In genomic region chr8:10924001-10924490, GRCm38 (mm10) we compare ENCODE assay signal across 8 mouse cellular contexts.
DNase-seq lines count a peak whose midpoint lies in the region; ATAC-seq lines count a peak whose summit lies in the region.
"Had no signal": no experiment of that assay in that cellular context is flagged by ENCODE, and none has a peak within 500 bp of the region (broad histone marks: within the 10 kb centered on the region; RNA-seq: fewer than 3 reads in every experiment).

No protein-coding gene starts in this region.

- no peaks in the 10 kb centered on the region for H3K36me3 ChIP-seq in lung, embryonic 16.5 days (ENCODE audit: control insufficient read depth, insufficient read depth, low read length)
- H3K36me3 ChIP-seq in forebrain, embryonic 11.5 days (ENCODE audit: control insufficient read depth, insufficient read depth, low read length) = no peaks in the 10 kb centered on the region
- no peaks in the 10 kb centered on the region for H3K36me3 ChIP-seq in limb, embryonic 12.5 days
- no peaks in the 10 kb centered on the region for H3K36me3 ChIP-seq in stomach, embryonic 14.5 days (ENCODE audit: control insufficient read depth, insufficient read depth, low read length)

- peaks cover 6% of the 10 kb centered on the region; the same call in 1 of the 2 replicates for H3K27me3 ChIP-seq in lung, embryonic 16.5 days (ENCODE audit: control insufficient read depth, insufficient read depth, low read depth, low read length)
- peaks cover 4% of the 10 kb centered on the region; the same call in 1 of the 2 replicates for H3K27me3 ChIP-seq in forebrain, embryonic 11.5 days (ENCODE audit: control insufficient read depth, insufficient read depth, low read length)
- H3K27me3 ChIP-seq in limb, embryonic 12.5 days = no peaks in the 10 kb centered on the region; the same call in 1 of the 2 replicates
- H3K27me3 ChIP-seq in stomach, embryonic 14.5 days (ENCODE audit: control insufficient read depth, insufficient read depth, low read length) = no peaks in the 10 kb centered on the region

- H3K4me3 ChIP-seq in lung, embryonic 16.5 days (ENCODE audit: low read length) = no peak overlapping the region
- H3K4me3 ChIP-seq in forebrain, embryonic 11.5 days (ENCODE audit: low read depth, low read length) = no peak overlapping the region
- H3K4me3 ChIP-seq in limb, embryonic 12.5 days (replicated peaks) = no peak overlapping the region
- H3K4me3 ChIP-seq in stomach, embryonic 14.5 days (ENCODE audit: low read depth, low read length) = no peak overlapping the region
- H3K4me3 ChIP-seq: erythroblast, embryonic 14.5 days had no signal

- ATAC-seq in lung, embryonic 16.5 days (ENCODE audit: low read depth) = no peak
- ATAC-seq in forebrain, embryonic 11.5 days (replicated peaks; ENCODE audit: low FRiP score) = no peak
- no peak for ATAC-seq in limb, embryonic 12.5 days (ENCODE audit: insufficient number of reproducible peaks, insufficient read depth, low FRiP score, low TSS enrichment, low read depth)
- no peak for ATAC-seq in stomach, embryonic 14.5 days (ENCODE audit: insufficient number of reproducible peaks, insufficient read depth, low FRiP score, low read depth)

- no peak overlapping the region for H3K9ac ChIP-seq in lung, embryonic 16.5 days (ENCODE audit: low read length)
- H3K9ac ChIP-seq in forebrain, embryonic 11.5 days (ENCODE audit: low read length) = peak overlapping the region; percentile 28; the same call in 1 of the 2 replicates
- H3K9ac ChIP-seq in limb, embryonic 12.5 days (replicated peaks) = no peak overlapping the region
- no peak overlapping the region for H3K9ac ChIP-seq in stomach, embryonic 14.5 days (replicated peaks; ENCODE audit: low read depth, low read length)

- H3K4me1 ChIP-seq in lung, embryonic 16.5 days (replicated peaks; ENCODE audit: control insufficient read depth, insufficient read depth, low read length) = peaks cover 61% of the 10 kb centered on the region
- H3K4me1 ChIP-seq in forebrain, embryonic 11.5 days (replicated peaks; ENCODE audit: control insufficient read depth, insufficient read depth, low read length) = peaks cover 50% of the 10 kb centered on the region
- peaks cover 81% of the 10 kb centered on the region for H3K4me1 ChIP-seq in limb, embryonic 12.5 days (replicated peaks)
- H3K4me1 ChIP-seq in stomach, embryonic 14.5 days (ENCODE audit: control insufficient read depth, insufficient read depth, low read length) = peaks cover 52% of the 10 kb centered on the region

- no peaks in the 10 kb centered on the region for H3K9me3 ChIP-seq in lung, embryonic 16.5 days (ENCODE audit: control insufficient read depth, low read length)
- no peaks in the 10 kb centered on the region for H3K9me3 ChIP-seq in forebrain, embryonic 11.5 days (ENCODE audit: control insufficient read depth, low read length)
- H3K9me3 ChIP-seq in limb, embryonic 12.5 days = no peaks in the 10 kb centered on the region
- H3K9me3 ChIP-seq in stomach, embryonic 14.5 days (ENCODE audit: control insufficient read depth, low read depth, low read length) = no peaks in the 10 kb centered on the region

- DNase-seq in lung, postnatal 36 days = no peak
- DNase-seq in forebrain, embryonic 11.5 days (ENCODE audit: low spot score) = no peak
- no peak for DNase-seq in testis, postnatal 10 days (ENCODE audit: low spot score)
- DNase-seq in natural killer cell, adult 2 months (ENCODE audit: low spot score in 2 of 2) = no peak

- 17% methylated on average over 3 of the region's 3 CpGs for WGBS in lung, embryonic 16.5 days
- WGBS in forebrain, embryonic 11.5 days = 2% methylated on average over 3 of the region's 3 CpGs
- WGBS in limb, embryonic 12.5 days = 5% methylated on average over 3 of the region's 3 CpGs
- WGBS in stomach, embryonic 14.5 days = 21% methylated on average over 3 of the region's 3 CpGs

- H3K27ac ChIP-seq in lung, embryonic 16.5 days (ENCODE audit: low read length) = peak overlapping the region; percentile 91
- peak overlapping the region; percentile 93 for H3K27ac ChIP-seq in forebrain, embryonic 11.5 days (ENCODE audit: low read depth, low read length)
- H3K27ac ChIP-seq in limb, embryonic 12.5 days = peak overlapping the region; percentile 98
- peak overlapping the region; percentile 91 for H3K27ac ChIP-seq in stomach, embryonic 14.5 days (ENCODE audit: low read length)

- peak overlapping the region; percentile 42 for H3K4me2 ChIP-seq in lung, embryonic 16.5 days (ENCODE audit: low read depth, low read length)
- peak overlapping the region; percentile 45; the same call in 1 of the 2 replicates for H3K4me2 ChIP-seq in forebrain, embryonic 11.5 days (ENCODE audit: low read depth, low read length, severe bottlenecking)
- peak overlapping the region; percentile 47 for H3K4me2 ChIP-seq in limb, embryonic 12.5 days
- H3K4me2 ChIP-seq in stomach, embryonic 14.5 days (replicated peaks; ENCODE audit: low read depth, low read length) = no peak overlapping the region; the same call in 1 of the 2 replicates
